Mouse (Mus musculus) forebrain, embryonic 16.5 days (tissue): Measurements from ENCODE around the gene Gm17720. TPM values are rescaled to one million over a fixed set of nuclear protein-coding genes. Genes with fewer than 3 reads are reported as not detected.
A peak's percentile ranks its signal among the peaks of the same experiment; 100 is the strongest.

Experiments used
- ATAC-seq: fragments of 200-750 bp; cut with Nextera tagmentation; 2 replicates; pipeline ENCODE4 v1.8.0; 2017; ENCODE audit warnings: mild to moderate bottlenecking, moderate library complexity
- H3K27ac ChIP-seq: fragments of 300-500 bp; sonication (generic); 2 replicates; pipeline ENCODE4 v1.5.1; 2014; ENCODE audit warnings: low read length, control low read depth
- H3K27me3 ChIP-seq: fragments of 300-500 bp; sonication (generic); replicated peaks from 2 replicates; pipeline ENCODE4 v1.6.1; 2014; ENCODE audit warnings: low read length; ENCODE audit not compliant: control insufficient read depth, insufficient read depth
- H3K36me3 ChIP-seq: fragments of 300-500 bp; sonication (generic); 2 replicates; pipeline ENCODE4 v1.6.1; 2014; ENCODE audit not compliant: control insufficient read depth, insufficient read depth
- H3K4me1 ChIP-seq: fragments of 300-500 bp; sonication (generic); replicated peaks from 2 replicates; pipeline ENCODE4 v1.6.1; 2014; ENCODE audit warnings: low read length; ENCODE audit not compliant: control insufficient read depth, insufficient read depth
- H3K4me2 ChIP-seq: fragments of 300-500 bp; sonication (generic); 2 replicates; pipeline ENCODE4 v1.6.1; 2014; ENCODE audit warnings: mild to moderate bottlenecking, low read length, control low read depth
- H3K4me3 ChIP-seq: fragments of 300-500 bp; sonication (generic); replicated peaks from 2 replicates; pipeline ENCODE4 v1.5.1; 2014; ENCODE audit warnings: mild to moderate bottlenecking, low read length, control low read depth
- H3K9ac ChIP-seq: fragments of 300-500 bp; sonication (generic); replicated peaks from 2 replicates; pipeline ENCODE4 v1.6.1; 2014; ENCODE audit warnings: low read depth, low read length, control low read depth
- H3K9me3 ChIP-seq: fragments of 300-500 bp; sonication (generic); 2 replicates; pipeline ENCODE4 v1.6.1; 2016; ENCODE audit warnings: low read length; ENCODE audit not compliant: control insufficient read depth
- WGBS: fragments of 180-500 bp; shearing (Covaris S2); extraction: QIAGEN DNeasy Blood & Tissue Kit; methylation state at CpG from one replicate; pipeline ENCODE4 v1.1.7; 2014; 5-methylcytosine and 5-hydroxymethylcytosine counted together
- polyA plus RNA-seq: library from polyadenylated mRNA; unstranded; fragments of >200 nt; fragmentation: Nextera tagmentation; extraction: Ambion mirVana; gene quantifications from 2 replicates; pipeline ENCODE4 v1.2.1, GENCODE M21; 2015

Gm17720 gene
- polyA plus RNA-seq, 1 experiment from 2014 or later: not detected

GRCm38 (mm10) chr8:110091869-110092268 lies 10.7 kb downstream of the Gm17720 start:
- H3K4me3 ChIP-seq: no peak overlapping the region
- WGBS: 49% methylated on average over 1 of the region's 1 CpGs

DNA sequence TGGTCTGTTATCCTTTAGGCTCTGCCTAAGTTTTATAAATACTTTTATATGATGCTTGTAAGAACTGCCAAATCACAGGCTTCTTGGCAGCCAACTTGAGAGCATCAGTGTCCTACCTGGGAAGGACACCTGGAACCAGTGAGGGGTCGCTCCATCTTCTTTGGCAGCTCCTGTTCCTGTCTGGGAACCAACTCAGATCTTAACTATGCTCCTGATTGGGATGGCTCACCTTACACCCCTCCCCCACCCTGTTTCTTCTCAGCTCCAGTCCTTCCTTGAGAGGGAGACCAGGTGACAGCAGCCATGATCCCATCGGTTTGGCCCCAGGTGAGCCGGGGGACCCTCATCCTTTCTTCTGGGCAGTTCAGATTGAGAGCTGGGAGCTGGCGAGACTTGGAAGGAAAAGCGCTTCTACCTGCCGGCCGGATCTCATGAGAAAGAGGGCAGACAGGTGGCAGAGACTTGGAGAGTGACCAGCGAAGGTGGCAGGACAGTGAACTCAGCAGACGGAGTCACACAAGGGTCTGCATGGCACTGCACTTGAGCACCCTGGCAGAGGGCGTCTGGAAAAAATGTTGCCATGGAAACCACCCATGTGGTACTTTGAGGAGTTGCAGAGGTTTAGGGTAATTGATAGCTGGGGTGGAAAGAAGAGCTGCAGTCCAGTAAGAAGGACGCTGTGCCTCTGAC lies 20.0 kb downstream of the Gm17720 start:
- no peak overlapping the region for H3K9ac ChIP-seq
- H3K4me3 ChIP-seq: no peak overlapping the region
- H3K9me3 ChIP-seq: no peaks in the 10 kb centered on the region; the same call in 1 of the 2 replicates
- H3K27ac ChIP-seq: no peak overlapping the region
- no peak for ATAC-seq
- 81% methylated on average over 11 of the region's 11 CpGs for WGBS
- H3K4me2 ChIP-seq: no peak overlapping the region
- H3K4me1 ChIP-seq: peaks cover 19% of the 10 kb centered on the region
- no peaks in the 10 kb centered on the region for H3K27me3 ChIP-seq
- H3K36me3 ChIP-seq: peaks cover 25% of the 10 kb centered on the region

More at GRCm38 (mm10) chr8:110091869-110092268, 10.7 kb downstream of the Gm17720 start:
- Histone ChIP-seq H3K4me2 (no peak overlapping the region), H3K4me1 (no peaks in the 10 kb centered on the region), H3K9me3 (peaks cover 13% of the 10 kb centered on the region; the same call in 1 of the 2 replicates), H3K27me3 (no peaks in the 10 kb centered on the region), H3K27ac (no peak overlapping the region), H3K36me3 (peaks cover 27% of the 10 kb centered on the region), H3K9ac (no peak overlapping the region)
- ATAC-seq: no peak

DNA sequence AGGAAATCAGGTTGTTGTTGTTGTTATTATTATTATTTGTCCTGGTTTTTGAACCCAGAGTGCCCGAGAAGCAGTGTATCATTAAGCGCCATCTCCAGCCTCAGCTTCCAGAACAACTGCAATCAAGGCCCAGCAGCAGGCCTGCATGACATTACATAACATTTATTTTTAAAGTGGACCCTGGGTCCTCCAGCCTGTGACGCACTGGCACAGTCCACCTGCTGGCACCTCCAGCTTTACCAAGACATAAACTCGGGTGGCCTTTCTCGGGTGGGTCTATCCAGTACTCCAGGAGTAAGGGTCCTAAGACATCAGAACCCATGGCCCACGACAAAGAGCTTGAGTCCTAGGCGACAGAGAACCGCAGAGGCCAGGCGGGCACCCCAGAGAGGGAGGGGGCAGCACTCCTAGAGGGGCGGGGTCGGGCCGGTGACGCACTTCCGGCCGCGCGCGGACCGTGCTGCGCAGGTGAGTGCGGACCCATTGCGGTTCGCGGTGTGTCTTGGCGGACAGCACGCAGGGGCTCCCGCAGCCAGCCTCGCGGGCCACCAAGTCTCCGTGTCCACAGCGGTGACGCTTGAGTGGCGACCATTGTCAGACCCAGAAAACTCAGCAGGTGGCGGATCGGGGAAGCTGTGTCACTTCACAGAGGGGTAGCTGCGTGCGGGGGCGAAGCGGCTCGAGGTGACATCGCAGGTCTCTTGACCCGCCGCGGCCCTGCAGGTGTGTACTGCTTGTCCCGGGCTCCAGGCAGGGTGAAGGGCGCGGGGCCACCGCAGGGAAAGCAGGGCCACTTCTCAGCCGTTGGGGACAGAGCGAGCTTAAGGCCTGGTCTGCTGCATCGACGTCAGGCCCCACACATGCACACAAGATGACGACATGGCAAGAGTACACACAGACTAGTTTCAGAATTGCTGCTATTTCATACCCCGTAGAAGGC lies 23.0 kb downstream of the Gm17720 start, which contains the start of gene Zfp612:
TSS of gene Zfp612 (plus strand) at position 465 of the 940 bp plus-strand sequence.
- Histone ChIP-seq H3K9me3 (no peaks in the 10 kb centered on the region), H3K9ac (peak within 1 kb of the TSS; percentile 85), H3K27ac (no peak within 1 kb of the TSS; the same call in 1 of the 2 replicates), H3K4me2 (peak within 1 kb of the TSS; percentile 87), H3K4me3 (peak within 1 kb of the TSS; percentile 84), H3K27me3 (no peaks in the 10 kb centered on the region), H3K4me1 (peaks cover 19% of the 10 kb centered on the region), H3K36me3 (peaks cover 4% of the 10 kb centered on the region)
- WGBS: 6% methylated on average over 54 of the region's 54 CpGs
- ATAC-seq: peak; percentile 96

GRCm38 (mm10) chr8:110074496-110074895 lies 28.1 kb downstream of the Gm17720 start:
- no peak overlapping the region for H3K4me2 ChIP-seq
- 0 out of 2 replicates have a peak, but pooled peaks cover 2% of the 10 kb centered on the region for H3K9me3 ChIP-seq
- H3K27me3 ChIP-seq: no peaks in the 10 kb centered on the region
- H3K4me1 ChIP-seq: peaks cover 4% of the 10 kb centered on the region
- 75% methylated on average over 8 of the region's 8 CpGs for WGBS
- no peak overlapping the region for H3K27ac ChIP-seq
- H3K4me3 ChIP-seq: no peak overlapping the region
- H3K9ac ChIP-seq: no peak overlapping the region
- ATAC-seq: no peak
- no peaks in the 10 kb centered on the region for H3K36me3 ChIP-seq

- ATAC-seq: peak; percentile 47; the same call in 1 of the 2 replicates
- Histone ChIP-seq H3K36me3 (no peaks in the 10 kb centered on the region), H3K4me3 (no peak overlapping the region), H3K4me1 (no peaks in the 10 kb centered on the region), H3K9me3 (0 out of 2 replicates have a peak, but pooled peaks cover 2% of the 10 kb centered on the region), H3K27me3 (no peaks in the 10 kb centered on the region), H3K9ac (no peak overlapping the region), H3K27ac (no peak overlapping the region), H3K4me2 (no peak overlapping the region)
- WGBS: 16% methylated on average over 9 of the region's 9 CpGs
These were observed 31.0 kb downstream of the Gm17720 start for GRCm38 (mm10) chr8:110071600-110071999.

DNA sequence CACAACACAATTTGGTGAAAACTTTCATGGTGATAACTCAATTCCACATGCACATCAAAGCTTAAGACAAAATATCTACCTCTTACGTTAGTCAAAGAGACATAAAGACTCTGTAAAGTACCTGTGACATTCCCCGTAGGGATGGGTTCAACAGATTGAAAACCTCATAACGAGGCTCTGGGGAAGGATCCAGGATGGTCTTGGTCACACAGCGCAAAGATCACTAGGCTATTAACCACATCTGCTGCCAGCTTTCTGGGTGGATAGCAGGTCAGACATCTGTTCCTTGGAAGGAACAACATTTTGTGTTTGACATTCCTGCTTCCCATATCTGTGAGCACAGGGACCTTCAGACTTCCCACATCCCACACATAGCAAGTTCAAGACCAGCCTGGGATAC lies 32.8 kb downstream of the Gm17720 start:
- no peaks in the 10 kb centered on the region for H3K36me3 ChIP-seq
- H3K27ac ChIP-seq: no peak overlapping the region
- WGBS: 85% methylated on average over 4 of the region's 4 CpGs
- no peak for ATAC-seq
- H3K9me3 ChIP-seq: 0 out of 2 replicates have a peak, but pooled peaks cover 2% of the 10 kb centered on the region
- H3K4me1 ChIP-seq: no peaks in the 10 kb centered on the region
- no peak overlapping the region for H3K4me3 ChIP-seq
- H3K27me3 ChIP-seq: no peaks in the 10 kb centered on the region
- H3K4me2 ChIP-seq: no peak overlapping the region
- no peak overlapping the region for H3K9ac ChIP-seq

- no peak overlapping the region for H3K27ac ChIP-seq
- H3K4me1 ChIP-seq: no peaks in the 10 kb centered on the region
- no peaks in the 10 kb centered on the region for H3K36me3 ChIP-seq
- 93% methylated on average over 4 of the region's 4 CpGs for WGBS
- no peak overlapping the region for H3K9ac ChIP-seq
- no peak overlapping the region for H3K4me2 ChIP-seq
- ATAC-seq: no peak
- H3K27me3 ChIP-seq: no peaks in the 10 kb centered on the region
- no peaks in the 10 kb centered on the region for H3K9me3 ChIP-seq
- H3K4me3 ChIP-seq: no peak overlapping the region
These were observed 36.9 kb downstream of the Gm17720 start for GRCm38 (mm10) chr8:110065676-110066075.

GRCm38 (mm10) chr8:110064606-110065365 lies 37.8 kb downstream of the Gm17720 start:
- 88% methylated on average over 18 of the region's 18 CpGs for WGBS
- Histone ChIP-seq H3K4me1 (no peaks in the 10 kb centered on the region), H3K4me3 (no peak overlapping the region), H3K27ac (no peak overlapping the region), H3K9me3 (no peaks in the 10 kb centered on the region), H3K36me3 (no peaks in the 10 kb centered on the region), H3K9ac (no peak overlapping the region), H3K4me2 (no peak overlapping the region), H3K27me3 (no peaks in the 10 kb centered on the region)
- no peak for ATAC-seq
